Comparison of ENCODE assay signal across 29 mouse cellular contexts in genomic region chr3:33727915-33728314, GRCm38 (mm10).
"Had no signal": no experiment of that assay in that cellular context is flagged by ENCODE, and none has a peak within 500 bp of the region (broad histone marks: within the 10 kb centered on the region; RNA-seq: fewer than 3 reads in every experiment).

No protein-coding gene starts in this region.

- H3K27ac ChIP-seq: embryonic facial prominence, embryonic 10.5 days; embryonic facial prominence, embryonic 12.5 days; embryonic facial prominence, embryonic 13.5 days; embryonic facial prominence, embryonic 15.5 days; forebrain, embryonic 10.5 days; forebrain, embryonic 12.5 days; forebrain, embryonic 13.5 days; forebrain, embryonic 15.5 days; gastrocnemius, adult 2 months; heart, adult 2 months; heart, embryonic 10.5 days had no signal

- ATAC-seq: forebrain, embryonic 13.5 days; forebrain, embryonic 14.5 days; forebrain, embryonic 15.5 days; forebrain, embryonic 16.5 days; forebrain, postnatal 0 days had no signal

- DNase-seq: cerebellum, adult 8-10 months; cerebellum, adult 9-10 months; cerebellum, adult 9-11 months; cerebellum, postnatal 10 days; cerebellum, postnatal 14 days; cerebellum, postnatal 25 days; cerebellum, postnatal 36 days; embryo, embryonic 11 days; forebrain, postnatal 0 days; gastrocnemius, adult 2 months; gastrocnemius, postnatal 10 days; gastrocnemius, postnatal 14 days; gastrocnemius, postnatal 25 days; gastrocnemius, postnatal 36 days; heart, adult 11 months; heart, adult 18-20 months; heart, adult 2 months had no signal

- H3K4me1 ChIP-seq: embryonic facial prominence, embryonic 10.5 days; embryonic facial prominence, embryonic 12.5 days; embryonic facial prominence, embryonic 13.5 days; embryonic facial prominence, embryonic 15.5 days; forebrain, embryonic 10.5 days; forebrain, embryonic 12.5 days; forebrain, embryonic 13.5 days; forebrain, embryonic 15.5 days; heart, embryonic 10.5 days had no signal

- H3K4me3 ChIP-seq: embryonic facial prominence, embryonic 10.5 days; embryonic facial prominence, embryonic 12.5 days; embryonic facial prominence, embryonic 13.5 days; embryonic facial prominence, embryonic 15.5 days; erythroblast, embryonic 14.5 days; forebrain, embryonic 10.5 days; forebrain, embryonic 12.5 days; forebrain, embryonic 13.5 days; forebrain, embryonic 15.5 days; gastrocnemius, adult 2 months; heart, adult 2 months; heart, embryonic 10.5 days had no signal
